Mouse (Mus musculus): Measurements from ENCODE around the gene 0610012G03Rik.
"Not testable (repeated sequence)": the region's sequence is repeated elsewhere in the genome, so short reads cannot be mapped to it uniquely, and the experiment has no call there.

The 0610012G03Rik gene

GRCm38 (mm10) chr16:31948345-31948774, at the start of gene 0610012G03Rik, which contains the start of gene Ncbp2:
Gene 0610012G03Rik, minus strand, starts transcription at chr16:31948494.
Gene Ncbp2, plus strand, starts transcription at chr16:31948513.
- ATAC-seq (ENCODE audit: insufficient number of reproducible peaks, low FRiP score, low TSS enrichment), result peak; percentile 77

DNA sequence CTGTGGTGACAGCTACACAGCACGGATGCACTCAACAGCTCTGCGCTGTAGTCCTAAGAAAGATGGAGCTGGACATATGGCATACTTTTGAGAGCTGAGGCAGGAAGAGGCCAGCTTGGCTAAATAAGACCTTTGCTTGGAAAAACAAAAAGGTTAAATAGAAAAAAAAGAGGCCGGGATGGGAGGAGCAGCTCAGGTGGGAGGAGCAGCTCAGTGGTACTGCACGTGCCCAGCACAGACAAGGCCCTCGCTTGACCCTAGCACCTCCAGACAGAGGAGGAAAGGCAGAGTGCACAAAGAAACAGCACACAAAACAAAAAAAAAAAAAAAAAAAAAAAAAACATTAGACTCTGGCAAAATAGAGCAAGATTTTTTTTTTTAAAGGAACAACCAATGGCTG, 48.1 kb upstream of the 0610012G03Rik start:
- no peak for ATAC-seq (ENCODE audit: insufficient number of reproducible peaks, low FRiP score, low TSS enrichment)

DNA sequence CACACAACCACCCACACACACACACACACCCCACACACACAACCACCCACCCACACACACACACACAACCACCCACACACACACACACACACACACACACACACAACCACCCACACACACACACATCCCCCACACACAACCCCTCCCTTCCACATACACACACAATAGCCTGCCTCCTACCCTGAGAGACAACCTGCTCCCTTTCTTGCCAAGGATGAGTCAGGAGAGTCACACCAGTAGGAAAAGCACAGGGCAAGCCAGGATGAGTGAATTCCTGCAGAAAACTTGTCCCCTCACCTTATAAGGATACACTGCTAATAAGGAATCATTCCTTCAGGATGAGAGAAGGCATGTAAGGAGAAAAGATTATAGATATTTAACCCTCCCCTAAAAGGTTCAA, 45.7 kb upstream of the 0610012G03Rik start:
- ATAC-seq (ENCODE audit: insufficient number of reproducible peaks, low FRiP score, low TSS enrichment), result no peak

DNA sequence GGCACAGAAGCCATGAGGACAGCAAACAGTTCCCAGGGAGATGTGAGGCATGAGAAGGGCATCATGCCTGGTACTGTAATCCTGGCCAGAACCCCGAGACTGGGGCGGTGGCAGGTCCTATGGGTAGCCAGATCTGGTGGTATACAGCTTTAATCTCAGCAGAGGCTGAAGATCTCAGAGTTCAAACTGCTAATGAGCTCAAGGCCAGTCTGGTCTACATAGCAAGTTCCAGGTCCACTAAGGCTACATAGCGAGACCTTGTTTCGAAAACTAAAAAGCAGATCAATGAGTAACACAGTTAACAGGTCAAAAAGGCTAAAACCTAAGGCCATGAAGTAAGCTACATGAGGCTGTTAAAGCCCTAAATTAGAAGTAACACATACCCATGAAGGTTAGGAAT, 44.9 kb upstream of the 0610012G03Rik start:
- ATAC-seq (ENCODE audit: insufficient number of reproducible peaks, low FRiP score, low TSS enrichment), result no peak

- ATAC-seq (ENCODE audit: insufficient number of reproducible peaks, low FRiP score, low TSS enrichment), result no peak
Measured at GRCm38 (mm10) chr16:31992039-31992438, 43.7 kb upstream of the 0610012G03Rik start.

- no peak for ATAC-seq (ENCODE audit: insufficient number of reproducible peaks, low FRiP score, low TSS enrichment)
Measured at GRCm38 (mm10) chr16:31980946-31981345, 32.7 kb upstream of the 0610012G03Rik start.

- ATAC-seq (ENCODE audit: insufficient number of reproducible peaks, low FRiP score, low TSS enrichment), result no peak
Measured at GRCm38 (mm10) chr16:31979501-31979900, 31.2 kb upstream of the 0610012G03Rik start.

- no peak for ATAC-seq (ENCODE audit: insufficient number of reproducible peaks, low FRiP score, low TSS enrichment)
Measured at GRCm38 (mm10) chr16:31975258-31975657, 27.0 kb upstream of the 0610012G03Rik start.

- no peak; the same call in 1 of the 2 replicates for ATAC-seq (ENCODE audit: insufficient number of reproducible peaks, low FRiP score, low TSS enrichment)
Measured at GRCm38 (mm10) chr16:31963224-31963623, 14.9 kb upstream of the 0610012G03Rik start.

DNA sequence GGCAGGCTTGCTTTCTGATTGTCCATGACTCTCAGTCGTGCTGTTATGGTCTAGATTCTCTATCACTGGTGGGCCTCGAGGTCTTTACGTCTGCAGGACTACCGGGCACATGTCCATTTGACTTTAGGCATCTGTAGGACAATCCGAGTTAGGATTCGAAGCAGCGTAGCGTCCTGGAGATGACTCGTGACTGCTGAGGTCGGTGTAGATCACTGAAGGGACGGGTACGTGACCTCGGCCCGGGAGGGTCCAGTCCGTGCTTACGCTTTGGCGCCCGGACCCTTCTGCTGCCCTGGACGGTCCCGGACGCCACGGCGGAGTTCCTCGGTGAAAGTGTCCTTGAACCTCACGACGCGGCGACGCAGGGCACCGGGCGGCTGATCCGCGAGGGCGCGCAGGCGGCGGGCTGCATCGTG, 385 bp downstream of the 0610012G03Rik start:
- peak; percentile 26 for ATAC-seq (ENCODE audit: insufficient number of reproducible peaks, low FRiP score, low TSS enrichment)

DNA sequence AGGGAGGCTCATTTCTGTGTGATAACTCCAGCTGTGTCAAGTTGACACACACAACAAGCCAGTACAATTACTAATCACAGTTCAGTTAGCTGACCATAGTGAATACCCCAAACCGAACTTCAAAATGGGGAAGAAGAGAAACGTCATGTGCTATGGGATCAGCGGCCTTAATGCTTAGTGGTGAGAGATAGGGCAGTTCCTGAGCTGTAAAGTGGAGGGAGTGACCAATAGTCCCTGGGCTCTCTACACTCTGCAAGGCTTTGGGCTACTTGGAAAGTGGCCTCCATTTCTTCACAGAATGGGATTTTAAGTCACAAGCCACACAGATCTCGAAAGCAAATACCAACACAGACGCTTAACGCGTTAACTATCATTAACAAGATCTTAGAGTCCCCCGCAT, 961 bp downstream of the 0610012G03Rik start:
- no peak for ATAC-seq (ENCODE audit: insufficient number of reproducible peaks, low FRiP score, low TSS enrichment)

- not testable (repeated sequence) for ATAC-seq (ENCODE audit: insufficient number of reproducible peaks, low FRiP score, low TSS enrichment)
Measured at GRCm38 (mm10) chr16:31945986-31946385, 2.3 kb downstream of the 0610012G03Rik start.

DNA sequence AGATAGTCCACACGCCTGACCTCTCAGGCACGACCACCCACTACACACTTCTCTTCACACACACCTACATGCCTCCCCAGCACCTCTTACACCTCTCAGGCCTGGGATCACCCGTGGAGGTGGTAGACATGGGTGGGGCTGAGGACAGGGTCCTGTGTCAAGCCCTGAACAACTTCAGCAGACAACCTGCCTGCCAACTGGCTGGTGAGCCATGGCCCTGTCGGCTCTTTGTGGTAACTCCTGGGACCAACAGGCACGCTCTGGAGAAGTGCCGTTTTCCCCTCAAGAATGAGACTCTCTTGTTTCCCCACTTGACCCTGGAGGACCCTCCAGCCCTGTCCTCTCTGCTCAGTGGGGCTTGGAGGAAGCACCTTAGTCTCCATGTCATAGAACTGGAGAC, 2.9 kb downstream of the 0610012G03Rik start:
- ATAC-seq (ENCODE audit: insufficient number of reproducible peaks, low FRiP score, low TSS enrichment), result no peak

DNA sequence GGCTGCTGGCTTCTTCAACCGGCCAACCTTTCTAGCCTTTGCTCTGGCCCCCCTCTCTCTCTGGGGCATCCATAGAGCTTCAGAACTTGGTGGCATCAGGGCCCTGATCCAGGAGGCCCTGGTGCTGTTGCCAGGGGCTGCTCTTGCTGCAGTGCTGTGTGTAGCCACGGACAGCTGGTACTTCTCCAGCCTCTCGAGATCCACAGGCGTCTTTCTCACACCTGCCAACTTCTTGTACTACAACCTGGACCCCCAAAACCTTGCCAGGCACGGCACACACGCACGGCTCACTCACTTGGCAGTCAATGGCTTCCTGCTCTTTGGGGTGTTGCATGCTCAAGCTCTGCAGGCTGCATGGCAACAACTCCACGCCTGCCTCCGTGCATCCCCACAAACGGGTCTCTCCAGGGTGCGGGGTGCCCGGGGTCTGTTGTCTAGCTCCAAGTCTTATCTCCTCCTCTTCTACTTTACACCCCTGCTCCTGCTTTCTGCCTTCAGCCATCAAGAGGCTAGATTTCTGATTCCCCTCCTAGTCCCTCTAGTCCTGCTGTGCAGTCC, 3.5 kb downstream of the 0610012G03Rik start:
- no peak for ATAC-seq (ENCODE audit: insufficient number of reproducible peaks, low FRiP score, low TSS enrichment)

DNA sequence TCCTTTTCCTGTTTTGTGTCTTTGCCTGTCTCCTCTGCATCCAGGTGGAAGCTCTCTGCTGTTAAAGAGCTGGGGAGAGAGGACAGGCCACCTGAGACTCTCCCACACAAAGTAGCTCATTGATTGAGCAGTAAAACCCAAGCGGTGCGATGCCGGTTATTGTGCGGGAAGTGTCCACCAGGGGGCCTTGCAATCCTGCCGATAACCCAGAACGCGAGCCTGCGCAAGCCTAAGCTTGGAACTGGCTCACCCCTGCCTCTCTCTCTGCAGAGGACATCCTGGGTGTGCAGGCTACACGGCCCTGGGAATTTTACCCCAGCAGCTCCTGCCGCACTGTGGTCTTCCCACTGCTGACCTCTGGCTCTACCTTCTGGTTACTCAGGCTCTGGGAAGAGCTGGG, 4.3 kb downstream of the 0610012G03Rik start:
- ATAC-seq (ENCODE audit: insufficient number of reproducible peaks, low FRiP score, low TSS enrichment), result peak; percentile 50; the same call in 1 of the 2 replicates

DNA sequence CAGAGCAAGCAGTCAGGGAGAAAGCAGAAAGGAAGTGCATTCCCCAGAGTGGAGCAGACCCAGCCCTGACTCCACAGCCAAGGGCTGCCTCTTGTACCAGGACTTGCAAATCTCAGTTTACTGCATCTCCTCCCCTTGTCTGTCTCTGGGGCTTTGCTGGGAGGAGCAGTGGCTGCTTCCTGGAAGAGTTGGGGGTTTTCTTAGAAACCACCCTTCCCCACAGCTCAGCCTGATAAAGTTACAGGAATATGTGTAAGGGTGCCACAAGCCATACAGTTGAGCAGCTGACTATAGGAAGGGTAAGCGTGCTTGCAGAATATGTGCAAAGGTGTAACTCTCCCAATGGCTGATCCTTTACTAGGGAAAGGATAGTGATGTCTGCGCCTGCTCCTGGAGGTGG, 7.7 kb downstream of the 0610012G03Rik start:
- ATAC-seq (ENCODE audit: insufficient number of reproducible peaks, low FRiP score, low TSS enrichment), result no peak

DNA sequence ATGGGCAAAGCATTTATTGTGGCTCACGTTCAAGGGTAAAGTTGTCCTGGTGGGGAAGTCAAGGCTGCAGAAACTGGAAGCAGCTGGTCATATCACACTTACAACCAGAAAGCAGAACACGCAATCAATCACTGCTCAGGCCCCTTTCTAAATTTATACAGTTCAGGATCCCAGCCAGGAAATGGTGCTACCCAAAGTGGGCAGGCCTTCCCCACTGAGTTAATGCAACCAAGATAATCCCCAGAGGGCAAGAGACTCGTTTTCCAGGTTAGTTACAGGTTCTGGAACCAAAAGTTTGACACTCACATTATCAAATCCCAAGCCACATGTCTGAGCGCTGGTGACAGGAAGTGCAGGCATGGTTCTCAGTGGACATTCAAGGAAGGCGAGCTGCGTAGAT, 9.4 kb downstream of the 0610012G03Rik start:
- ATAC-seq (ENCODE audit: insufficient number of reproducible peaks, low FRiP score, low TSS enrichment), result no peak

DNA sequence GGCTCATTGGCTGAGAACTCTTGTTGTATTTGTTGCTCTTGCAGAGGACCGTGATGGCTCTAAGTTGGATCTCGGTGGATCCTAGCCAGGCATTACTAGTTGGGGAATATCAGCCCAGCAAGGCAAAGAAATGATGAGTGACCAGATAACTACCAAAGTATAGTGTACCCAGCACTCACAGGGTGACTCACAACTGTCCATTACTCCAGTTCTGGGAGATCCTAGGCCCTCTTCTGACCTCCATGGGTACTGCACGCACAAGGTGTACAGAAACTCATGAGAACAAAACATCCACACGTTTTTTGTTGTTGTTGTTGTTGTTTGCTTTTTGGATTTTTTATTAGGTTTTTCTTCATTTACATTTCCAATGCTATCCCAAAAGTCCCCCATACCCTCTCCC, 11.7 kb downstream of the 0610012G03Rik start:
- no peak for ATAC-seq (ENCODE audit: insufficient number of reproducible peaks, low FRiP score, low TSS enrichment)

DNA sequence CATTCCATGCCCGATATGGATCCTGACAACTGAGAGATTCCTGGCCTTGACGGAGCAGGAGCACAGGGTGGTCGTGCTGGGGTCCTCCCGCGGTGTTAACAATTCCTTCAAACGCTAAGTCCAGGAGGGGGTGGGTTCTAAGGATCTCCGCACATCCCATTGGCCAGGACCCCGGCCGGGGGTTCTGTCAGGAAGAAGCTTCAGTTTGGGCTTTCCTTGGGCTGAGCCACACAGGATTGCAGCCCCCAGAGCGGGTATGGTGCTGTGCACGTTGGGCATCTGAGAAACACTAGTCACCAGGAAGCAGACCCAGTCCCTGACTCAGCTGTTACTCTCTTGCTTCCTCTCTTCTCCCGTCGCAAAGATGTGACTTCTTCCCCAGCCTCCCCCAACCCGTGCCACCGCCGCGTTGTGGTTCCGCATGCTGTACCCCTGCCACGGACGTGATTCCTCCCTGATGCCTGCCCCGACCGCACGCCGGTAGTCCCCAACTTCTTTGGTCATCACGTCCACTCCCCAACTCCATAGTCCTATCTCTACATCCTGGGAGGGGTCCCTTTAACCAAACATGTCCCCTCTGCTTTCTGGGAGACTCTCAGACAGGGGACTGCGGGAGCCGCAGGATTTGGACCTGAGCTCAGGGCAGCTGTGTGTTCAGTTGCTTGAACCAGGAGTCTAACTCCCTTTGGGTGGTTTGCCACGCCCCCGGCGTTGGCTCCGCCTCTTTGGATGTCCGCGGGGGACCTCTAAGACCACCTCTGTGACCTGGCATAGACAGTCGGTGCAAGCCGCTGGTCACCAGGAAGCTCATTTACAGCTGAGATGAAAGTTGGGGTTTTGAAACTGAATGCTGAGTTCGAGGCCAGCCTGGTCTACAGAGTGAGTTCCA, 13.0 kb downstream of the 0610012G03Rik start:
- ATAC-seq (ENCODE audit: insufficient number of reproducible peaks, low FRiP score, low TSS enrichment), result no peak

- ATAC-seq (ENCODE audit: insufficient number of reproducible peaks, low FRiP score, low TSS enrichment), result no peak
Measured at GRCm38 (mm10) chr16:31934550-31935010, 13.7 kb downstream of the 0610012G03Rik start.

DNA sequence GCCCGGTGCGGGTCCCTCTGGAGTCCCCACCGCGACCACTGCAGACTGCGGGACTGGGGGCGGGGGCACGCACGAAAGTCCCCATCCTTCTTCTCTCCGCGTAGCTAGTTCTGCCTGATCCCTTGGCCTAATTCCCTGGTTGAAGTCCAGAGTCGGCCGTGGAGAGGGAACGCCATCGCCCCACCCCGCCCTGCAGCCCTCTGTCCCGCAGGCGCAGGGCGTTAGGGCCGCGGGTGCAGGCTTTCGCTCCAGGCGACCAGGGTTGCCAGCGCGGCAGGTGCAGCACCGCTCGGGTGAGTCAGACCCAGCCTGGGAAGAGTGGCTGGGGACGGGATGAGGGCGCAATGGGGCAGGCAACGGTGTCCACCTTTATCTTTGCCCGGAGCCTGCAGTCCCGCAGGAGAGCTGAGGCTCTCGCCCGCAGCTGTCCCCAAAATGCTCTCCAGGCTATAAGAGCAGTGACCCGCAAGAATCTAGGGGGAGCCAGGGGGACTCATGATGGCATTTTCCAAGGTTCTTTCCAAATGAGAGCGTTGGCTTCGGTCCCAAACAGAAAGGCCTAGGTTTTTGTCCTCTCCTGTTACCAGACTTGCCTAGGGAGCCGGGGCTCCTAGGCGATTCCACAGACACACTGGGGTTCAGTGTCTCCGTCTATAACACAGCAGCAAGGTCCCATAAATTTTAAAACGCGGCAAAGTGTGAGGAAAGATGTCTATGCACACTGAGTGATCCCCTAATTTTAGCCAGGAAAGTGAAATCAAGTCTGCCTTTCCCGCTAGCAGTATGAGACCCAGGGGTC, 14.3 kb downstream of the 0610012G03Rik start, which contains the start of gene Pigz:
Pigz (plus strand) TSS at position 101 of the 799 bp plus-strand sequence.
- peak; percentile 59 for ATAC-seq (ENCODE audit: insufficient number of reproducible peaks, low FRiP score, low TSS enrichment)
